Mouse (Mus musculus): Measurements from ENCODE around the gene Rbfox3. TPM values are rescaled to one million over a fixed set of nuclear protein-coding genes. Genes with fewer than 3 reads are reported as not detected.

Rbfox3 gene
- polyA plus RNA-seq, 1 experiment from 2014 or later = 0.36 TPM

GRCm38 (mm10) chr11:118738323-118738722 is 173.1 kb downstream of the Rbfox3 start:
- peaks cover 9% of the 10 kb centered on the region for H3K27me3 ChIP-seq
- no peaks in the 10 kb centered on the region for H3K4me1 ChIP-seq (replicated peaks)
- no peaks in the 10 kb centered on the region for H3K9me3 ChIP-seq (replicated peaks)
- H3K9ac ChIP-seq = no peak overlapping the region
- H3K4me2 ChIP-seq = no peak overlapping the region
- no peak for DNase-seq
- no peak overlapping the region for H3K27ac ChIP-seq
- 29% methylated on average over 7 of the region's 7 CpGs for WGBS (ENCODE audit: insufficient replicate concordance)
- ATAC-seq (ENCODE audit: low read depth) = no peak
- no peak overlapping the region for H3K4me3 ChIP-seq (replicated peaks)
- H3K36me3 ChIP-seq = no peaks in the 10 kb centered on the region

GRCm38 (mm10) chr11:118737821-118738220 is 173.6 kb downstream of the Rbfox3 start:
- no peak overlapping the region for H3K4me2 ChIP-seq
- H3K27me3 ChIP-seq = peaks cover 6% of the 10 kb centered on the region; the same call in 1 of the 2 replicates
- 42% methylated on average over 3 of the region's 3 CpGs for WGBS (ENCODE audit: insufficient replicate concordance)
- ATAC-seq (ENCODE audit: low read depth) (no peak), DNase-seq (no peak)
- no peaks in the 10 kb centered on the region for H3K4me1 ChIP-seq (replicated peaks)
- no peaks in the 10 kb centered on the region for H3K36me3 ChIP-seq
- H3K9me3 ChIP-seq (replicated peaks) = no peaks in the 10 kb centered on the region
- H3K27ac ChIP-seq = no peak overlapping the region
- no peak overlapping the region for H3K9ac ChIP-seq
- no peak overlapping the region for H3K4me3 ChIP-seq (replicated peaks)

GRCm38 (mm10) chr11:118736993-118737392 is 174.4 kb downstream of the Rbfox3 start:
- H3K4me2 ChIP-seq = no peak overlapping the region
- no peak overlapping the region for H3K27ac ChIP-seq
- no peaks in the 10 kb centered on the region for H3K4me1 ChIP-seq (replicated peaks)
- no peak overlapping the region for H3K4me3 ChIP-seq (replicated peaks)
- peaks cover 6% of the 10 kb centered on the region; the same call in 1 of the 2 replicates for H3K27me3 ChIP-seq
- no peak for ATAC-seq (ENCODE audit: low read depth)
- no peak overlapping the region for H3K9ac ChIP-seq
- H3K9me3 ChIP-seq (replicated peaks) = no peaks in the 10 kb centered on the region
- H3K36me3 ChIP-seq = no peaks in the 10 kb centered on the region
- DNase-seq = no peak
- 49% methylated on average over 4 of the region's 4 CpGs for WGBS (ENCODE audit: insufficient replicate concordance)

GRCm38 (mm10) chr11:118731655-118732054 is 179.7 kb downstream of the Rbfox3 start:
- Histone ChIP-seq H3K4me2 (no peak overlapping the region), H3K4me1 (replicated peaks) (0 out of 2 replicates have a peak, but pooled peaks cover 3% of the 10 kb centered on the region), H3K36me3 (no peaks in the 10 kb centered on the region), H3K9me3 (replicated peaks) (no peaks in the 10 kb centered on the region), H3K27me3 (no peaks in the 10 kb centered on the region), H3K4me3 (replicated peaks) (no peak overlapping the region), H3K27ac (no peak overlapping the region), H3K9ac (no peak overlapping the region)
- DNase-seq = no peak
- WGBS (ENCODE audit: insufficient replicate concordance) = 63% methylated on average over 5 of the region's 5 CpGs
- ATAC-seq (ENCODE audit: low read depth) = no peak

- H3K4me3 ChIP-seq (replicated peaks) = no peak overlapping the region
- peaks cover 13% of the 10 kb centered on the region for H3K4me1 ChIP-seq (replicated peaks)
- no peak overlapping the region for H3K9ac ChIP-seq
- H3K27ac ChIP-seq = no peak overlapping the region
- ATAC-seq (ENCODE audit: low read depth) (no peak), DNase-seq (no peak)
- 45% methylated on average over 8 of the region's 8 CpGs for WGBS (ENCODE audit: insufficient replicate concordance)
- H3K9me3 ChIP-seq (replicated peaks) = no peaks in the 10 kb centered on the region
- no peak overlapping the region for H3K4me2 ChIP-seq
- no peaks in the 10 kb centered on the region for H3K36me3 ChIP-seq
- H3K27me3 ChIP-seq = no peaks in the 10 kb centered on the region
Measured at GRCm38 (mm10) chr11:118729373-118729772, 182.0 kb downstream of the Rbfox3 start.

- H3K9me3 ChIP-seq (replicated peaks) = no peaks in the 10 kb centered on the region
- H3K4me3 ChIP-seq (replicated peaks) = no peak overlapping the region
- H3K9ac ChIP-seq = no peak overlapping the region
- H3K36me3 ChIP-seq = no peaks in the 10 kb centered on the region
- no peak for DNase-seq
- ATAC-seq (ENCODE audit: low read depth) = no peak
- no peak overlapping the region for H3K27ac ChIP-seq
- peaks cover 13% of the 10 kb centered on the region for H3K4me1 ChIP-seq (replicated peaks)
- no peak overlapping the region for H3K4me2 ChIP-seq
- no peaks in the 10 kb centered on the region for H3K27me3 ChIP-seq
- 51% methylated on average over 12 of the region's 12 CpGs for WGBS (ENCODE audit: insufficient replicate concordance)
Measured at GRCm38 (mm10) chr11:118728797-118729196, 182.6 kb downstream of the Rbfox3 start.

GRCm38 (mm10) chr11:118728083-118728551 is 183.3 kb downstream of the Rbfox3 start:
- 28% methylated on average over 8 of the region's 8 CpGs for WGBS (ENCODE audit: insufficient replicate concordance)
- H3K36me3 ChIP-seq = no peaks in the 10 kb centered on the region
- H3K9ac ChIP-seq = no peak overlapping the region
- no peak overlapping the region for H3K4me2 ChIP-seq
- no peak overlapping the region for H3K27ac ChIP-seq
- H3K4me1 ChIP-seq (replicated peaks) = peaks cover 13% of the 10 kb centered on the region
- H3K4me3 ChIP-seq (replicated peaks) = no peak overlapping the region
- ATAC-seq (ENCODE audit: low read depth) = no peak
- H3K9me3 ChIP-seq (replicated peaks) = no peaks in the 10 kb centered on the region
- no peaks in the 10 kb centered on the region for H3K27me3 ChIP-seq
- DNase-seq = no peak

- no peaks in the 10 kb centered on the region for H3K9me3 ChIP-seq (replicated peaks)
- DNase-seq (no peak), ATAC-seq (ENCODE audit: low read depth) (no peak)
- no peak overlapping the region for H3K9ac ChIP-seq
- H3K27me3 ChIP-seq = no peaks in the 10 kb centered on the region
- peaks cover 13% of the 10 kb centered on the region for H3K4me1 ChIP-seq (replicated peaks)
- no peak overlapping the region for H3K27ac ChIP-seq
- H3K4me2 ChIP-seq = no peak overlapping the region
- H3K36me3 ChIP-seq = no peaks in the 10 kb centered on the region
- no peak overlapping the region for H3K4me3 ChIP-seq (replicated peaks)
- WGBS (ENCODE audit: insufficient replicate concordance) = 62% methylated on average over 8 of the region's 8 CpGs
Measured at GRCm38 (mm10) chr11:118726430-118726829, 185.0 kb downstream of the Rbfox3 start.

- DNase-seq (no peak), ATAC-seq (ENCODE audit: low read depth) (no peak)
- 54% methylated on average over 8 of the region's 8 CpGs for WGBS (ENCODE audit: insufficient replicate concordance)
- peaks cover 13% of the 10 kb centered on the region for H3K4me1 ChIP-seq (replicated peaks)
- no peaks in the 10 kb centered on the region for H3K36me3 ChIP-seq
- no peak overlapping the region for H3K4me3 ChIP-seq (replicated peaks)
- H3K27ac ChIP-seq = no peak overlapping the region
- H3K4me2 ChIP-seq = no peak overlapping the region
- no peaks in the 10 kb centered on the region for H3K9me3 ChIP-seq (replicated peaks)
- H3K9ac ChIP-seq = no peak overlapping the region
- H3K27me3 ChIP-seq = no peaks in the 10 kb centered on the region
Measured at GRCm38 (mm10) chr11:118724423-118724822, 187.0 kb downstream of the Rbfox3 start.

- no peaks in the 10 kb centered on the region for H3K27me3 ChIP-seq
- no peak overlapping the region for H3K4me3 ChIP-seq (replicated peaks)
- no peak overlapping the region for H3K9ac ChIP-seq
- H3K36me3 ChIP-seq = no peaks in the 10 kb centered on the region
- no peak for DNase-seq
- no peak overlapping the region for H3K4me2 ChIP-seq
- 48% methylated on average over 8 of the region's 8 CpGs for WGBS (ENCODE audit: insufficient replicate concordance)
- no peaks in the 10 kb centered on the region for H3K9me3 ChIP-seq (replicated peaks)
- no peak for ATAC-seq (ENCODE audit: low read depth)
- no peak overlapping the region for H3K27ac ChIP-seq
- peaks cover 13% of the 10 kb centered on the region for H3K4me1 ChIP-seq (replicated peaks)
Measured at GRCm38 (mm10) chr11:118723166-118723565, 188.2 kb downstream of the Rbfox3 start.

- H3K4me2 ChIP-seq = no peak overlapping the region
- WGBS (ENCODE audit: insufficient replicate concordance) = 35% methylated on average over 6 of the region's 6 CpGs
- ATAC-seq (ENCODE audit: low read depth) (no peak), DNase-seq (no peak)
- H3K27ac ChIP-seq = no peak overlapping the region
- H3K4me3 ChIP-seq (replicated peaks) = no peak overlapping the region
- peaks cover 12% of the 10 kb centered on the region for H3K4me1 ChIP-seq (replicated peaks)
- H3K27me3 ChIP-seq = no peaks in the 10 kb centered on the region
- no peaks in the 10 kb centered on the region for H3K9me3 ChIP-seq (replicated peaks)
- no peak overlapping the region for H3K9ac ChIP-seq
- H3K36me3 ChIP-seq = no peaks in the 10 kb centered on the region
Measured at GRCm38 (mm10) chr11:118721898-118722297, 189.5 kb downstream of the Rbfox3 start.

- Histone ChIP-seq H3K27ac (no peak overlapping the region), H3K4me1 (replicated peaks) (no peaks in the 10 kb centered on the region), H3K9ac (no peak overlapping the region), H3K36me3 (no peaks in the 10 kb centered on the region), H3K4me2 (no peak overlapping the region), H3K4me3 (replicated peaks) (no peak overlapping the region), H3K27me3 (no peaks in the 10 kb centered on the region), H3K9me3 (replicated peaks) (no peaks in the 10 kb centered on the region)
- WGBS (ENCODE audit: insufficient replicate concordance) = 74% methylated on average over 26 of the region's 26 CpGs
- DNase-seq (no peak), ATAC-seq (ENCODE audit: low read depth) (no peak)
Measured at GRCm38 (mm10) chr11:118714601-118715524, 196.5 kb downstream of the Rbfox3 start.
